Mouse (Mus musculus): ENCODE data around the gene Dgcr2.

Gene Dgcr2

GRCm38 (mm10) chr16:17898462-17898861 is at the start of gene Dgcr2, which contains the start of gene Tssk2:
Gene Dgcr2 (minus strand): TSS chr16:17898562.
Gene Tssk2 (plus strand): TSS chr16:17898637.
- DNase-seq (ENCODE audit: low spot score in 2 of 2) = no peak

DNA sequence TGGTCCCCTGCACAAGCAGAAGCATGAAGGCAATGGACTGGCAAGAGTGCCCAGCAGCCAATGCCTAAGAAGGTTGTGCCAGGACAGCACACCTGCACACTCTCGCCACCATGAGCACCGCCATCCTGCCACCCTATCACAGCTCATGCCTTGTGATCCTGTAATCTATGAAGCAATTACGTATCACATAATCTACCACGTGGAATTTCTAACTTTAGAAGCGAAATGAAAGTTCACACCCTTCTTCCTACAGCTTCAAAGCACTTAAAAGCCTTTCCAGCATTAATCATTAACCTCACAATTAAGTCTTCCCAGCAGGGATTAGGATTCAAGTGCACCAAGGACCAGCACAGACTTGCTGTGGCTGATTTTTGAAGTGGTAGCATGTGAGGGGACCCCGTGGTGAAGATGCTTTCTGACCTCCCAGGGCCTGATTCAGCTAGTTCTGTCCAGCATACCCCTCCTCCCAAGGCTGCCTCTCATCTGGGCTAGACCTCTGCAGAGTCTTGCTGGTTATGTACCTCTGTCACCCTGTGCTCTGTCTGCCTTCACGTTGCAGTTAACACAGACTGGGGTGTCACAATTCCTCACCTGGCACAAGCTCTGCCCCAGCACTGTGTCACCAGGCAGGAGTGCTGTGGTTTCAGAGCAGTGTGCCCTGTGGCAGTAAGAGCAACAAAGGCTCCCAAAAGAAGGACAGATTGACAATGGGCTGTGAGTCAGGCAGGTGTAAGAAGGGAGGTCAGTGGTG is 46.9 kb upstream of the Dgcr2 start:
- DNase-seq (ENCODE audit: low spot score in 2 of 2) = no peak

DNA sequence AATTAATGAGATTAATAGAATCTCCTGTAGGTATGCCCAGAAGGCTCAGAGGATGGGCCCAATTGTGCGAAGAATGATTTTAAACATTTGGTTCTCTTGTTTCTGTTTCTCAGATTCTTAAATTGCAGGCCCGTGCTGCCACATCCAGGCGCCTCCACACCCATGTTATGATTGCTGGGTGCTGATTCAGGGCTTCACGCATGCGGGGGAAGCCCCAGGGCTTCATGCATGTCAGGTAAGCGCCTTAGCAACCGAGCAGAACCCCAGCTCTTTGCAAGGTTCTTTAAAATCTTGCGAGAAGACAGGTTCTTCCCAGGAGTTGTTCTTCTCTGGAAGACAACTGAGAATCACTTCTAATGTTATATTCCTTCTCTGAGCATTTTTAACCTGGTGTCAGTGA is 45.1 kb upstream of the Dgcr2 start:
- DNase-seq (ENCODE audit: low spot score in 2 of 2) = no peak

DNA sequence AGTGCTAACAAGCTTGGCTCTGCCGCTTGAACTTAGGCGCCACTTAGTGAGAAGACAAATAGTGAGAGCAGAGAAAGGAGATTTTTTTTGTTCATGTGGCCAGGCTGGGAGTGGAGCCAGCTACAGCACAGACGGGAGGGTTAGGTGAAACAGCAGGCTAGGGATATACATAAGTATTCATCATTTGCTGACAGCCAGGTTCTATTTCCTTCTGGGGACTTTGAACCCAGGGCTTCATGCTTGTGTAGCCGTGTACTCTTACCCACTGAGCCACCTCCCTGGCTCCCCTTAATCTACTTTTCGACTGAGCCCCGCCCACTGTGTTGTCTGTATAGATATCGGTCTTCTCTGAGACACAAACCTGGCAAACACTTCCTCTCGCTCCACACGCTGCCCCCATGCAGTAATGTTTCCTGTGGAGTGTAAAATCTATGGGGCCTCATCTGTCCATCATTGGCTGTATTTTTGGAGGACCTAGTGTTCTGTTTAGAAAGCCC is 40.9 kb upstream of the Dgcr2 start:
- DNase-seq (ENCODE audit: low spot score in 2 of 2) = no peak

GRCm38 (mm10) chr16:17938821-17939220 is 40.5 kb upstream of the Dgcr2 start:
- no peak for DNase-seq (ENCODE audit: low spot score in 2 of 2)

GRCm38 (mm10) chr16:17938187-17938586 is 39.8 kb upstream of the Dgcr2 start:
- no peak for DNase-seq (ENCODE audit: low spot score in 2 of 2)

DNA sequence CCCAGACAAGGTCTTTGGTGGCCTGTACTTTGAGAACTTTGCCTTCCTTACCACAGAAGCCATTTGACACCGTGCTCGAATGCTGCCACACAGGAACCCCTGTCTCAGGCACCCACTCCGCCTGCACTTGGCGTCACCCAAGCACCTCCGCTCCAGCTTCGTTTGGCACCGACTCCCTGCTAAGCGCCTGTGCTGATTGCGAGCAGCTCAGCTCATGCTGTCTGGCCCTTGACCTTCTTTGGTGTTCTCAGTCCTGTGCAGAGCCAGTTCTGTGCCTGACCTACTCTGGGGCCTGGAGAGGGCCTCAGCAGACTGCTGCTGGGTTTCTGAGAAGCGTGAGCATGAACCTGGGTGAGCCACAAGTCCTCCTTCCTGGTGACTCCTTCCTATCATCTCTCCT is 38.4 kb upstream of the Dgcr2 start:
- no peak for DNase-seq (ENCODE audit: low spot score in 2 of 2)

GRCm38 (mm10) chr16:17934445-17934910 is 36.1 kb upstream of the Dgcr2 start:
- no peak for DNase-seq (ENCODE audit: low spot score in 2 of 2)

- no peak for DNase-seq (ENCODE audit: low spot score in 2 of 2)
Observed at GRCm38 (mm10) chr16:17933594-17934444, 35.5 kb upstream of the Dgcr2 start.

DNA sequence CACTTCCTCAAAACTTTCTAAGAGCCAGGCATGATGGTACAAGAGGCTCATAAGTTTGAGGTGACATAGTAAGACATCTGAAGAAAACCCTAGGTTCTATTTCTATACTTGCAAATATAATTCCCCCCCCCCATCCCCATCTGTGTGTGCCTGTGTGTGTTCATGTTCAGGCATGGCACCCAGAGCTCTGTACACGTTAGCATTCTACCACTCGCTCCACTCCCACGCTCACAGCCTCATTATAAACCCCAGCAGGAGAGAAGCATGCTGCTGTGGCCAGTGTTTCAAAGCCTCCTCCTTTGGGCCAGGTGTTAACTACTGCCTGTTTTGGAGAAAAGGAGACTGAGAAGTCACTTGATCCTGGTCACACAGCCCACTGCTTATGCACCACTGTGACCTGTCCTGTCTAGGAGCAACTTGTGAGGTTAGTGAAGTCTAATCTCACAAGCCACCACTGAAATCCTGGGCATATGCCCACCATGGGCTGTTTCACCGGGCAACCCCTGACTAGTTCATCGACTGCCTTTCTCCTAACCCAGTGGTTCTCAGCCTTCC is 33.6 kb upstream of the Dgcr2 start:
- DNase-seq (ENCODE audit: low spot score in 2 of 2) = no peak

- DNase-seq (ENCODE audit: low spot score in 2 of 2) = no peak
Observed at GRCm38 (mm10) chr16:17929631-17930030, 31.3 kb upstream of the Dgcr2 start.

- DNase-seq (ENCODE audit: low spot score in 2 of 2) = no peak
Observed at GRCm38 (mm10) chr16:17929211-17929610, 30.8 kb upstream of the Dgcr2 start.

DNA sequence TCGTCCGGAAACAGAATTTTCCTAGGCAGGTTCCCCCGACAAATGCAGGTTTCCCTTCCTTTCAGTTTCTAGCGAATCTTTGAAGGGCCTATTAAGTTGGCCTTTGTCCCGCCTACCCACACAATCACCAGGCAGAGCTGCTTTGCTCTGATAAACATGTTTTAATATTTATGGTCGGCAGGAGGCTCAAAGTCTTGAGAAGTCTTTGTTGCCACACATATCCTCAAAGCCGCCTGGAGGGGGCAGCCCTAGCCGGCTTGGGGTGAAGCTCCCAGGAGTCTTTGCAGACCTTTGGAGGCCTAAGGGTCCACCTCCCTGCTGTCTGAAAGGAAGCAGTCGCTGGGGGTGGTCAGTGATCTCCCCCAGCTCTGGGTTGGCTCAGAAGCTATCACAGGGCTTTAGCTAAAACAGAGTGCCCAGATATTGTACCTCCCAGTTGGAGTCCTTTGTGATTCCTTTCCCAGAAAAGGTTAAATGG is 30.3 kb upstream of the Dgcr2 start:
- peak; percentile 57 to 67 for DNase-seq (ENCODE audit: low spot score in 2 of 2)

- peak; percentile 71 to 80 for DNase-seq (ENCODE audit: low spot score in 2 of 2)
Observed at GRCm38 (mm10) chr16:17928087-17928580, 29.8 kb upstream of the Dgcr2 start, which contains the start of gene Slc25a1. Gene Slc25a1 (minus strand): TSS chr16:17928219.

GRCm38 (mm10) chr16:17927351-17928082 is 29.2 kb upstream of the Dgcr2 start:
- peak in 1 of 2 experiments; percentile 45 for DNase-seq (ENCODE audit: low spot score in 2 of 2)

DNA sequence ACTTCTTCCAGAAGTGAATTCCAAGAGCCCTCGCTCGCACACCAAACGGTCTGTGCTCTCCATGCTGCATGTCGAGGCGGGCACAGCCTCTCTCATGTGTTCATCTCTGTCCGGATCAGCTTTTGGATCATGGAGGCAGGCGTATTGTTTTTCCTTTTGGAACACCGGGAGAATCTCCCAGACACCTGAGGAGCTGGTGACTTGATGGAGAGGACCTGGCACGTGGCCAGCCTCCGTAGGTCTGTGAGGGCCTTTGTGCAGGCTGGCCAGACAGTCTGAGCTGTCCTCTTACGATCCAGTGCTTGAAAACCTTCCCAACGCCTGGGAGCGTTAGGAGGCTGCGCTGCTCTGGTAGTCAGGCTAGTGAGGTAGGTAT is 23.8 kb upstream of the Dgcr2 start:
- DNase-seq (ENCODE audit: low spot score in 2 of 2) = no peak

DNA sequence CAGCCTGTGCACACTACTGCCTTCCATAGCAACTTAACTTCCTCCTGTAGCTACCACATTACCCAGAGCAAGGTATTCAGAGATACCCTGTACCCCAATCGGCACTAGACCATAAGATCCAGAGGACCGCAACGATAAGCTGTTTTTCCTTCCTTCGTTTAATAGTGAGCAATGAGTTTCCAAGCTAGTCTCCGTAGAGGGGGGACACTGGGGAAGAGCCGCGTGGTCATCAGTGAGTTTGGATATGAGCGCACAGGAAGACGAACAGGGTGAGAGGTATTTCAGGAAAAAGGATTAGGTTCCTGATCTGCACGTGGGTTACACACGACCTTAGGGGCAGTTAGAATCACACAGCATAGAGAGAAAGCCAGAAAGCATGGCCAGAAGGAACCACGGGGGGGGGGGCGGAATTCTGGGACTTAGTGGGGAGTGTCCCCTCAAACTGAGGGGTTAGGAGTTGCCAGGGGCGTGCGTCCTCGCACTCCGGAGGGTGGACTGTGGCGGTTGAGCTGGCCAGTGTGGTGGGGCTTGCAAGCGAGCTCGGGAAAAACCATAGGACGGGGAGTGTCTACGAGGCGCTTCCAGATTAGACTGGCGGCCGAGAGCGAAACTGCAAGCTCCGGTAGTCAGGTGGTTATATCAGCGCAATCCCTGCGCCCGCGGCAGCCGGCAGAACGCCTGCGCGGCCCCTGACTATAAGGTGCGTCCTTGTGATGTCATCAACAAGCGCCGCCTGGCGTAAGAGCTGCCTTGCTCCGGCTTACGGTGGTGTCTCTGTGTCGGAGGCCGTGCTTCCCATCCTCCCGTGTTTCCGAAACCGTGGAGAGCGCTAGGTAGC is 23.2 kb upstream of the Dgcr2 start:
- peak; percentile 92 to 93 for DNase-seq (ENCODE audit: low spot score in 2 of 2)

- DNase-seq (ENCODE audit: low spot score in 2 of 2) = no peak
Observed at GRCm38 (mm10) chr16:17920586-17920985, 22.2 kb upstream of the Dgcr2 start.

GRCm38 (mm10) chr16:17914307-17915249 is 16.2 kb upstream of the Dgcr2 start, which contains the start of gene Gsc2:
Gene Gsc2 (minus strand): TSS chr16:17915059.
- DNase-seq (ENCODE audit: low spot score in 2 of 2) = no peak

Data from frontal cortex, postnatal 14 days (tissue).